Mouse (Mus musculus) cerebral cortex, adult 2 months (tissue): ENCODE measurements around the gene Tmem259.

Experiments used
- WGBS: fragments of 180-500 bp; shearing (Covaris S2); methylation state at CpG from one replicate; pipeline ENCODE4 v1.1.7; 2018; 5-methylcytosine and 5-hydroxymethylcytosine counted together

Tmem259 gene

GRCm38 (mm10) chr10:79965325-79965724 is 18.8 kb downstream of the Tmem259 start:
- WGBS, result 87% methylated on average over 5 of the region's 5 CpGs

GRCm38 (mm10) chr10:79964727-79965126 is 19.4 kb downstream of the Tmem259 start:
- 95% methylated on average over 7 of the region's 7 CpGs for WGBS

DNA sequence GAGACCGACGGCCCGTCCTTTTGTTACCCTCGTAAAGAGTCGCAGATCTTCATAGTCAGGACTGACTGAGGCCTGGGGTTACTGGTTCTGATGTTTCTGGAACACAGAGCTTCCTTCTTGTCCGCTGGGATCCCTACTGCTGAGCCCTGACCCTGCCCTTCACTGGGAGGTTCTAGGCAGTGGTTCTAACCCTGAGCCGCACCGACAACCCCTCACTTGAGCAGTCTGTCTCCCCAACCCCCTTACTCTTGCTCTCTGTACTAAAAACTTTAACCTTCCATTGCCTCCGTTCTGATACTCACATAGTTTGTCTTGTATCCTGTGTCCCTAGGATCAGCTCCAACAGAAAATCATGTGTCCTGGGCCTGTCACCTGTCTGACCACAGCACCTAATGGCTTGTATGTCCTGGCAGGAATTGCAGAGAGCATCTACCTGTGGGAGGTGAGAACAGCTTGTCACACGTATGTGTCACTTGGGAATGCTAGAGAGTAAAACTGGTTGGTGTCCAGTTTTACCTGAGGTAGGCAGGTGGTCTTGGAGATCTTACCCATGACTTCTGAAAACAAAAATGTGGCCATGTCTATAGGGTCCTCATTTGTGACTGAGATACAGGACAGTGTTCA is 23.3 kb downstream of the Tmem259 start:
- 12% methylated on average over 10 of the region's 10 CpGs for WGBS

DNA sequence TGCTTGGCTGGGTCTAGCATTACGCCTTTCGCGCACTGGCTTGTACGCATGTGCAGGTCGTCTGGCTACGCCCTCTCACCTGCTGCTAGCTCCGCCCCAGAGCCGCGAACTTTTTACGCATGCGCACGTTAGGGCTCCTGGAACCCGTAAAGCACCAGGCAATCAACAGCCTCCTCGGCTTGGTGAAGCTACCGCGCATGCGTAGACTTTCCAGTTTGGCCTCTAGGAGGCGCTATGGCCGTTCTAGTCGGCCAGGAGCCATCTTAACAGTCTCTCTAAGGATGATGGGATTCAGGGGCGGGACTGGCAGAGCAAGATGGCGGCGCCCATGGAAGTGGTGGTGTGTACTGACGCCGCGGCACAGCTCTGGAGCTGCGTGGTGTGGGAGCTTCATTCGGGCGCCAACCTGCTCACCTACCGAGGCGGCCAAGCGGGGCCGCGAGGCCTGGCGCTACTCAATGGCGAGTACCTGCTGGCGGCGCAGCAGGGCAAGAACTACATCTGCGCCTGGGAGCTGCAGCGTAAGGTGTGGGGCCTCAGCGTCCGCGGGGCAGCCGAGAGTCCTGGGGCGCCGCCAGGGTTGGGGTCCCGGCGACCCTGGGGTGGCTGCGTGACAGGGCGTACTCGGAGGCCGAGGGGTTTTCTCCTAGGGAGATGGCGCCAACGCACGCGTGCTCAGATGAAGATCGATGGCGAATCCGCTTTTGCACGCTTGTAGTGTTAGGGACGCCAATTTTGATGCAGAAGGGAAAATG is 24.1 kb downstream of the Tmem259 start, which contains the start of gene Wdr18:
Gene Wdr18, plus strand, starts transcription at position 306 of the 755 bp plus-strand sequence.
- WGBS, result under 1% methylated on average over 61 of the region's 61 CpGs

DNA sequence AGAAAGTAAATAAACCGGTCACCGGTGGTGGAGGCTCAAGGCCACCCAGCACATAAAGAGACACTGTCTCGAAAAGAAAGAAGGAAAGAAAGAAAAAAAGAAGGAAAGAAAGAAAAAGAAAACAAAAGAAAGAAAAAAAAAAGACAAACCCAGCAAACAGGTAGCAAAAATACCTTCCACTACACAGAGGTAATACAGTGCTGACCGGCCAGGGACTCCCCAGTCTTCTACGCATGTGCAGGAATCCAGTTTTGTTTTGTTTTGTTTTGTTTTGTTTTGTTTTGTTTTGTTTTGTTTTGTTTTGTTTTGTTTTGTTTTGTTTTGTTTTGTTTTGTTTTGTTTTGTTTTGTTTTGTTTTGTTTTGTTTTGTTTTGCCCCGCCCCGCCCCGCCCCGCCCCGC is 24.7 kb downstream of the Tmem259 start:
- WGBS, result 15% methylated on average over 10 of the region's 10 CpGs

DNA sequence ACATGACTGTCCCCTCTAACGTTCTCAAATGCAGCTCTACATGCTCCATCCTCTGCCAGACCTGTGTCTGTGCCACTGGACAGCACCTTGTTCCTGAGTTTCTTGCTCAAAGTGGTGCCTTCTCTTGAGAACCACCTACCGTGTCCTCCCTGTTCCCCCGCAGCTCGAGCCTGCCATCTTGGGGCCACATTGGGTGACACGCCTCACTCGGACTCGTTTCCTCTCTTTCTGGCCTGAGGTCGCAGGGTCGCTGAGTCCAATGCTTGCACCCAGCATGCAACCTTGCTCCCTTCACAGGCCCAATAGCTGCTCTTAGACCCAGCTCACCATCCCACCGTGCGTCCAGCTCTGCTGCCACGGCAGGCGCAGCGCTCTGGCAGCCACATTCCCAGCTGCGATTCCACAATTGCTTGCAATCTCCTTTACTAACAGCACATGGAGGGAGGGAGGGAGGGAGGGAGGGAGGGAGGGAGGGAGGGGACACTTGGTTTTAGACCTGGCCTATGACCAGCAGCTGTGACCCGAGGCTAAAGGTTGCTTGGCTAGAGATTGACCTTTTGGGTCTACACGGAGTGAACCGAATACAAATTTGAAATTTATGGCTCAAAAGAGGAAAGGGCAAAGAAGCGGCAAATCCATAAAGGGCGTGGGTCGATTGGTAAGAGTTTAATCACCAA is 25.9 kb downstream of the Tmem259 start:
- 16% methylated on average over 21 of the region's 21 CpGs for WGBS

GRCm38 (mm10) chr10:79956643-79957154 is 27.4 kb downstream of the Tmem259 start:
- 47% methylated on average over 4 of the region's 4 CpGs for WGBS

DNA sequence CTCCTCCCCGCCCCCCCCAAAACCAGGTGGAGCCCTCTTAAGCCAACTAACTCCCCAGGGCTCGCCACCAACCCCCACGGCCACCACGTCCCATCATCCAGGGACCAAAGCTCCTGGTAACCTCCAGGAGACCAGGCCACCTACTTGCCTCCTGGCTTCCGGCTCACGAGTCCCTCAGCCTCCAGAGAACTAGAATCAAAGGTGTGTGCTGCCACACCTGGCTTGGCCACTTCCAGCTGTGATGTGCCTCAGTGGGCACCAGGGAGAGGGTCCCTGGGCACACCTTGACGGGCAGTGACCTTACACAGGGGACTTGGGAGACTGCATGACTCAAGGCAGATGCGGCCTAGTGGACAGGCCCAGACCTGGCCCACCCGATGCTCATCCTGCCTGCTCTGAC is 28.4 kb downstream of the Tmem259 start:
- 86% methylated on average over 9 of the region's 9 CpGs for WGBS

- 84% methylated on average over 6 of the region's 6 CpGs for WGBS
Measured at GRCm38 (mm10) chr10:79953946-79954345, 30.2 kb downstream of the Tmem259 start.

GRCm38 (mm10) chr10:79950661-79951060 is 33.5 kb downstream of the Tmem259 start:
- 87% methylated on average over 18 of the region's 18 CpGs for WGBS

- WGBS, result 92% methylated on average over 4 of the region's 4 CpGs
Measured at GRCm38 (mm10) chr10:79949873-79950272, 34.3 kb downstream of the Tmem259 start.

DNA sequence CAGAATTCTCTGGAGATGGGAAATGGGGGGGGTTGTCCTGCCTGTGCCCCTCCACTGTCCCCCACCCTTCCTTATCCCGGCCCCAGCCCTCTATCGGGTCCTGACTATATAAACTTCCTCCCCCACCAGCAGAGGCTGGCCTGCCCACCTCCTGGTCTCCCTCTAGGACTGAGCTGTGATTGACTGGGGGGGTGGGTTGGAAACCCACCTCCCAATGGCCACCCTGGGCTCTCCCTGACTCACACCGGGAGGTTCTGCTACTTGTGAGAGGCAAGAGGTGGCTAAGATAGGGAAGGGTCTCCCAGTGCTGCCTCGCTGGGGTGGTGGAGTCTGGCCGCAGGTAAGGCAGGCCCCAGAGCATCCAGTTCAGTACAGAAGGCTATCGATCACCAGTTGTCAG is 36.6 kb downstream of the Tmem259 start:
- 87% methylated on average over 6 of the region's 6 CpGs for WGBS

DNA sequence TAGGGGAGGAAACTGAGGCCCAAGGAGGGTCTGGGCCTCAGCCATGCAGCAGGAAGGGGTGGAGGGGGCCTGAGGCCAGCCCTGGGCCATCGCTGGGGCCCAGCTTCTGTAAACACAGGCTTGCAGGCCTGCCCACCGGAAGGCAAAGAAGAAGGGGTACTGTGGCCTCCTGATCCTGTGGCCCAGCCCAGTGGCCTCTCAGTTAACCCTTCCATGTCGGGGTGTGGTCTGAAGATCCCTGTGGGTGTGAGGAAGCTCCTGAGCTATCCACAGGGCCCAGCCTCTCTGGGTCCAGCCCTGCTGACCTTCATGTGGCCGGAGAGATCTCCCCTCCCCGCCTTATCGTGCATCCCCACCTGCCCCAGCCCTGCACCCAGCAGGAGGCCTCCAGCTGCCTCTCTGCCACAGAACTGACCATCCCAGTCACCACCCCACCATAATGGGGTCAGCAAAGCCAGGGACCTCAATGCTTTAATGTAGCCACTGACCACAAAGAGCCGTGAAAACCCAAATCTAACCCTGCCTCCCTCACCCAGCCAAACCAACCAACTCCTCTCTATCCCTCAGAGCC is 37.3 kb downstream of the Tmem259 start:
- 57% methylated on average over 7 of the region's 7 CpGs for WGBS

DNA sequence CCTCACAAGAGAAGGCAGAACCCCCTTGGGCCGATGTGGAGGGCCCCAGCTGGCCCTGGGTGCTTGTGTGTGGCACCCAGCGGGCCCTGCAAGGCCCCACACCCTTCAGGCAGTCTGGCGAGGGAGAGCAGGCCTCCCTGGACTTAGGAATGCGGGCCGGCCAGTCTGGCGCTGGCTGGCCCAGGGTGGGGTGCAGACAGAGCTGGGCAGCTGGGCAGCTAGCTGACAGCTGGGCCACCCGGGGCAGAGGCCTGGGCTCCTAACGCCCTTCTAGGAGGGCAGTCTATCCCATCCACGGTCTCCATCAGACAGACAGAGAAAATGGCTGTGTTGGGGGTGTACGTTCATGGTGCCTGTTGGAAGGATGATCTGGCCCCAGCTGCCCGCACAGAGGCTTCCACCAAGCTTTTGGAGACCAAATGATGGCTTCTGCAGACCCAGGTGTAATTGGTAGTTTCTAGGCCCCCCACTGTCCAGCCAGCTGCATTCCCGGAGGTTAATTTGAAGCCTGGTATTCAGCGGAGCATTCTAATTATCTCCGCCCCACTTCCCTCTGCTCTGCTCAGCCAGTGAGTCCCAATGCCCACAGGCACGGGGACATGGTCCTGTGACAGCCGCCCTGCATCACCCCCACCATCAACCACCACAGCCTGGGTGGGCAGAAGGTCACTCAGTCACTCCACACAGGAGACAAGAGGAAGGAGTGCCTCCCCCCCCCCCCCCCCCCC is 38.5 kb downstream of the Tmem259 start:
- WGBS, result 67% methylated on average over 16 of the region's 16 CpGs

GRCm38 (mm10) chr10:79943471-79943901 is 40.6 kb downstream of the Tmem259 start:
- 81% methylated on average over 9 of the region's 9 CpGs for WGBS

DNA sequence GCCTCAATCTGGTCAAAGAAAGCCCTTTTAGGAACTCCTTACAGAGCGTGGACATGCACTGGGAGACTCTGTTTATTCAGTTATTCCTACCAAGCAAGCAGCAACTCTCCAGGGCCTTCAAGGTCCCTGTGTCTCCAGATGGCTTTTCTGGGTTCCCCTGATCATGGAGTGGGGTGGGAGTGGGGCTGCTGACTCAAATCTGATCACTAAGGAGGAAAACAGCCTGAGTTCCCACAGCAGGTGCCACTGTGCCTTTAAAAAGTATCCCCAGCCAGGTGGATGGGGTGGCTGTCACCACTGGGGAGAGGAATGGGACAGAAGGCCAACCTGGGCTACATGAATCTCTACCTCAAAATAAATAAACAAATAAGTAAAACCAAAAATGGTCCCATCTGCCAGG is 41.1 kb downstream of the Tmem259 start:
- 94% methylated on average over 1 of the region's 1 CpGs for WGBS

DNA sequence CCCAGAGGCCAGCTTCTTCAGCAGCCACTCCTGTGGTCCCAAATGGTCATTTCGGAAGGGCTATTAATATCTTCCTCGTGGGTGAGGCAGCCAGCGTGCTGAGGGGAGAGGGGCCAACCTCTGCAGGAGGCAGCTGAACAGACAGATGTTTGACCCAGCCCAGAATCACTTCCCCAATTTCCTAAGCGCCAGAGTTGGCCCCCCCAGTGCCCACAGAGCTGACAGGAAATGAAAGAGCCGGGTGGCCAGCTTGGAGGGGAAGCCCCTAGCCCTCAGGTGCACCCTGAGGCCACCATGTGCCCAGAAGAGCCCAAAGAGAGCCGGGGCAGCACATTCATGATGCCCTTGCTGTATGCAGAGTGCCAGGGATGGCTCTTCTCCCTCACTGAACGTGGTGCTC is 43.4 kb downstream of the Tmem259 start:
- 73% methylated on average over 7 of the region's 7 CpGs for WGBS

DNA sequence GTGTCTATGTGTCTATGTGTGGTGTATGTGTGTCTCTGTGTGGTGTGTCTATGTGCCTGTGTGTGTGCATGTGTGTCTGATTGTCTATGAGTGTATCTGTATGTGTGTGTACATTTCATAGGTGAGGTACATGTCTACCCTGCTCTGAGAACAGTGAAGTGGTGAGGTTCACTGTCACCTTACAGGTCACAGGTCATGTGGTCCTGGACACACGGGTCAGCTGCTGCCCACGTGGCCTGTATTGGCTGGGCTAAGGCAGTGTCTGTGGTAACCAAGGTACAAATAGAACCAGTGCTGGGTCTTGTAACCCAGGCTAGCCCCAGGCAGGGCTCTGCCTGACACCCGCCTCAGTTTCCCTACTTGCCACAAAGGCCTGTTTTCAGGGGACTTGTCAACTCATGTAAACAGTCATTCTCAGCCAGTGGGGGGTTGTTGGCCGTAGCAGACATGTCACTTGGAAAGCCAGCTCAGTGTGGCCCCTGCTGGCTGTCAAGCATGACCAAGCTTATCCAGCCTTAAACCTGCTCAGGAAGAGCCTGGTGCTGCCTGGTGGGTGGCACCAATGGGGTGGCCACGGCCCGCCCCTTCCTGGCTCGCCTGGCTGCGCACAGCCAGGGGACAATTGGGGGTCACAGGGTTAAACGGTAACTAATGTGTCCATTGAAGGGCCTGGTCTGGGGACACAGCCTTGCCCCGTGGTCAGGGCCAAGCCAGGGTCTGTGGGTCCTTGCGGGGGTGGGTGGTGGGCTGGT is 46.2 kb downstream of the Tmem259 start:
- 83% methylated on average over 11 of the region's 11 CpGs for WGBS

DNA sequence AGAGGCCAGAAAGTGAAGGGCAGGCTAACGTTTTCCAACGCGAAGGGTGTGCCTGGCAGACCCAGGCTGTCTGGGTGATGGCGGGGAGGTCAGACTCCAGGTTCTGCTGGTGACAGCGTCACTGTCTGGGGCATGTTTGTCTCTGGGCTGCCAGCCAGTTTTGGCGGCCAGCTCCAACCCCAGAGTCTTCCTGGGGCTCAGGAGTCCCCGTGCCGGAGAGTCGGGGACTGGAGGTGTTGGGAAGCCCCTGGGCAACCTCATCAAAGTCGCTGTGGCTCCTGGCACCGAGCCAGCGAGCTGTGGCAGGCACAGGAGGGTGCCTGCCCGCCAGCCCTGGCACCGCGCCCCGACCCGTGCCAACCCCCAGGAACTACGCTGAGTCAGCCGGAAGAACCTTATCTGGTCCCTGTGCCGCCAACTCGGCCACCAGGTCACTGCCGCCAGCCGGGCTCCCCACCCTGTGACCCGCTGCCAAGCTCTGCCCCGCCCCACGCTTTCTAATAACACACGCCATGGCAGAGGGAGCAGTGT is 47.2 kb downstream of the Tmem259 start:
- WGBS, result 41% methylated on average over 27 of the region's 27 CpGs

DNA sequence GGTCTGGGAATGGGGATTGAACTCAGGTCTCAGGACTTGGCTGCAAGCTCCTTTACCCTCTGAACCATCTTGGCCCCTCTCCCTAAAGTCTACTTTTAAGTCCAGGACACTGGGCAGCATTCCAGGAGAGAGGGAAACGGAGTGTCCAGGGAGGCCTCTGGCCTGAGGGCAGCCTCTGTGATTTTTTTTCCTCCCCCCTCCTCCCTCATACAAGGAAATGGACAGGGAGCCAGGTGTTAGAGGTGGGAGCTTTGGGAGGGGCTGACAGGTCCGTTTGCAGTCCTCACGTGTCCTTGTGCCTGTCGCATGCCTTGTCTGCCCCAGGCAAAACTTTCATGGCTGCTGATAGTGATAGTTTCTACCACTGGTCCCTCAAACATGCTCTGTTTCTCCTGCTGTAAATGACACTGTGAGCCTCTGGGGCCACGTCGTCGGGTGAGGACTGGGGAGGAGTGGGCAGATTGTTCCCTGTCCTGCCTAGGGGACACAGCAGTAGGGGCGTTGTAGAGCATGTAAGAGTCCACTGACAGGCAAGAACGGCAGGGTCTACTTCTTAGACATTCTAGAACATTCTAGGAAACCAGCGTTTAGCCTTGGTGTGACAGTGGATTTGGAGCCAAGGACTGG is 47.7 kb downstream of the Tmem259 start:
- 60% methylated on average over 10 of the region's 10 CpGs for WGBS
